Mouse (Mus musculus) cerebellum, adult 2 months (tissue): ENCODE results near the gene Scaf11.

ENCODE experiments used
- CTCF ChIP-seq: fragments of 200-500 bp; IDR thresholded peaks from 2 replicates; pipeline ENCODE4 v1.5.1; 2011; ENCODE audit warnings: low read depth, mild to moderate bottlenecking, control low read depth, low read length, moderate library complexity, borderline replicate concordance; ENCODE audit not compliant: insufficient read depth
- POLR2A ChIP-seq: fragments of 200-500 bp; IDR thresholded peaks from 2 replicates; pipeline ENCODE4 v1.6.1; 2011; ENCODE audit warnings: low read length, control low read depth, borderline replicate concordance; ENCODE audit not compliant: insufficient read depth

GRCm38 (mm10) chr15:96456651-96457337, 3.8 kb downstream of the Scaf11 start:
- TF ChIP-seq POLR2A (no peak), CTCF (no peak)
